Mouse (Mus musculus): ENCODE results near the gene Tmem106c. TPM values are rescaled to one million over a fixed set of nuclear protein-coding genes. Genes with fewer than 3 reads are reported as not detected.
A peak's percentile ranks its signal among the peaks of the same experiment; 100 is the strongest.

The Tmem106c gene
- polyA plus RNA-seq, 1 experiment from 2014 or later, result 30.3 TPM

DNA sequence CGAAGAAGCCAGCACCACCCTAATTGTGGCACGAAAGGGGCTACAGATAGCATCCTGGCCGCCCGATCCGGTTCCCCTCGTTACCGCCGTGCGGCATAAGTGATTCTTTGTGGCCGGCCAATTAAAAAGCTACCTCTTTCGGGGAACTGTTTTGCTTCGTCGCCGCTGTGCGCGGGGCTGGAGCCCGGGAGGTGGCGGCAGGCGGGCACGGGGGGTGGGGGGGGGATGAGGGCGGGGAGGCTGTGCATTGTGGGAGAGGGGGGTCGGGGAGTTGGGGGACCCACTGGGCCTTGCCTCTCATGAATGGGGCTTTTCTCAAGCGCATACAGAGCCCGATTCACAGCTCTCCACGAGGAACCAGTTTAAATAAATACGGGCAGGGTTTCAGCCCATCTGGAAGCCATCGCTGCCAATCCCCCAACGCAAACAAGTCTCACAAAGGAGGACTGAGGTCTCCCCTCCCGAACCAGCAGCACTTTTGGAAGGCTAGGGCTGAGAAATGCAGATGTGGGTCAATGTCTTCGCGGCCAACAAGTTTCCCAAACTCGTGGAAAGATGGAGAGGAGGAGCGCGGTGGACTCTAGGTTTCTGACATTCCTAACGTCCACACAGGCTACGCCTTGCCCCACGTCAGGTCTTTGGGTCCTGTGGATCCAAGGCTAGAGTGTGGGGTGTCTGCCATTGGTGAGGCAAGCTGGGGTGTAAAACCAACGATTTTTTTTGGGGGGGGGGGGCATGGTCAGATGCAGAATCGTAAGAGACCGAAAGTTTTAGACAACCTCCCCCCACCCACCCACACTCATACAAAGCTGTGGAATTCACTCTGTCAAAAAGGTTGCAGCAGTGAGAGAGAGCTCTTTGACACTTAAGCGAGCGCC is 38.4 kb downstream of the Tmem106c start:
- no peak overlapping the region for H3K27ac ChIP-seq (ENCODE audit: low read length)
- H3K4me1 ChIP-seq (ENCODE audit: insufficient read depth, low read depth, low read length), result peaks cover 24% of the 10 kb centered on the region; the same call in 1 of the 2 replicates
- peak overlapping the region; percentile 51 for H3K4me2 ChIP-seq (replicated peaks; ENCODE audit: low read depth, low read length)
- WGBS, result 2% methylated on average over 39 of the region's 42 CpGs
- H3K36me3 ChIP-seq (ENCODE audit: insufficient read depth, low read length), result no peaks in the 10 kb centered on the region
- DNase-seq (ENCODE audit: low spot score) (no peak), ATAC-seq (no peak)
- peaks cover 69% of the 10 kb centered on the region for H3K27me3 ChIP-seq (replicated peaks; ENCODE audit: insufficient read depth, low read length)
- peak overlapping the region; percentile 23 for H3K4me3 ChIP-seq (ENCODE audit: low read depth, low read length)
- H3K9ac ChIP-seq (replicated peaks; ENCODE audit: low read depth), result no peak overlapping the region
- TF ChIP-seq CTCF (IDR thresholded peaks at IDR 0.05), result no peak
- TF ChIP-seq EP300 (IDR thresholded peaks at IDR 0.05), result no peak
- H3K9me3 ChIP-seq (ENCODE audit: low read length), result no peaks in the 10 kb centered on the region

GRCm38 (mm10) chr15:98002991-98003821 is 39.2 kb downstream of the Tmem106c start:
- H3K4me3 ChIP-seq (ENCODE audit: low read depth, low read length), result peak overlapping the region; percentile 23; the same call in 1 of the 2 replicates

DNA sequence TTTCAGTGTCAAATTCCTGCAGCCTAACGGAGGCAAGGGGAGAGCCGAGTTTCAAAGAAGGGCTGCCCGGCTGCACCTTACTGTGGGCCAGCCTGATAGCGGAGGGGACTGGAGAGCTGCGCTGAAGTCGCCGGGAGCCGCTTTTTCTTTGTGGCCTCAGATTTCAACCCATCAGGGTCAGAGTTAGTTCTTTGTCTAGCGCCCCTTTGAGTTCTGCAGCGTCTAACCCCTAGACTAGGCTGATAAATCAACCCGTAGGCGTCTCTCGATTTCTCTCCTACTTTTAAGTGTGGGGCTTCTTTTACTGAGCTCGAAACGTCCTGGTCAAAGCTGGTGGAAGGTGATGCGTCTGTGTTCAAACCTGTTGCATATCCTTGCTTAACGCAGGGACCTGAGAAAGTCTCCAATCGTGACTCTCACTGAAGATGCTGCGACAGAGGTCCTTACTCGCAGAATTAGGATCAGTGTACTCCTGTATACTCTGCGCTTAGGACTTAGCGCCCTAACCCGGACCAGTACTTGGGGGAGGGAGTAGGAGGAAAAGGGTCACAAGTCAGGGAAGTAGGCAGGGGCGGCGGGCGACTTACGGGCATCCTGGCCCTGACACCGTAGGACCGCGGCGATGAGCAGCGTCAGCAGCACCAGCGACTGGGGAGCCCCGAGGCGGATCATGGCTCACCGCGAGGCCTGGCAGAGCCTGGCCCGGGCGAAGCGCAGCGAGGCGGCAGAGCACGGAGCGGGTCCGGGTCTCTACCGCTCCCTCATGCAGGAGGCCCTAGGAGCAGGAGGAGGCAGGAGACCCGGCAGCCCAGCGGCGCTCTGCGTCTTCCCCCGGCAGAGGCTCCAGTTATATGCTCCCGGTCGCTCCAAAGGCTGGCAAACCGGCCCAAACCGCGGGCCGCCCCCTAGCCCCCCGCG is 40.1 kb downstream of the Tmem106c start, which contains the start of gene Col2a1:
TSS of gene Col2a1 (minus strand) at position 874 of the 918 bp plus-strand sequence.
- H3K9ac ChIP-seq (replicated peaks; ENCODE audit: low read depth), result no peak within 1 kb of the TSS
- ATAC-seq (no peak), DNase-seq (ENCODE audit: low spot score) (no peak)
- peaks cover 69% of the 10 kb centered on the region for H3K27me3 ChIP-seq (replicated peaks; ENCODE audit: insufficient read depth, low read length)
- peaks cover 24% of the 10 kb centered on the region; the same call in 1 of the 2 replicates for H3K4me1 ChIP-seq (ENCODE audit: insufficient read depth, low read depth, low read length)
- H3K4me3 ChIP-seq (ENCODE audit: low read depth, low read length), result peak within 1 kb of the TSS; percentile 10; the same call in 1 of the 2 replicates
- 1% methylated on average over 59 of the region's 59 CpGs for WGBS
- H3K9me3 ChIP-seq (ENCODE audit: low read length), result no peaks in the 10 kb centered on the region
- H3K27ac ChIP-seq (ENCODE audit: low read length), result no peak within 1 kb of the TSS
- peak within 1 kb of the TSS; percentile 35 for H3K4me2 ChIP-seq (replicated peaks; ENCODE audit: low read depth, low read length)
- no peaks in the 10 kb centered on the region for H3K36me3 ChIP-seq (ENCODE audit: insufficient read depth, low read length)
- no peak for TF ChIP-seq EP300 (IDR thresholded peaks at IDR 0.05)
- TF ChIP-seq CTCF (IDR thresholded peaks at IDR 0.05), result no peak

More at GRCm38 (mm10) chr15:98002991-98003821, 39.2 kb downstream of the Tmem106c start:
- no peak overlapping the region for H3K27ac ChIP-seq (ENCODE audit: low read length)
- peaks cover 24% of the 10 kb centered on the region; the same call in 1 of the 2 replicates for H3K4me1 ChIP-seq (ENCODE audit: insufficient read depth, low read depth, low read length)
- peak overlapping the region; percentile 51 for H3K4me2 ChIP-seq (replicated peaks; ENCODE audit: low read depth, low read length)
- no peaks in the 10 kb centered on the region for H3K36me3 ChIP-seq (ENCODE audit: insufficient read depth, low read length)
- ATAC-seq (peak; percentile 31; the same call in 1 of the 2 replicates), DNase-seq (ENCODE audit: low spot score) (peak; percentile 51)
- H3K9ac ChIP-seq (replicated peaks; ENCODE audit: low read depth), result no peak overlapping the region
- H3K9me3 ChIP-seq (ENCODE audit: low read length), result no peaks in the 10 kb centered on the region
- H3K27me3 ChIP-seq (replicated peaks; ENCODE audit: insufficient read depth, low read length), result peaks cover 69% of the 10 kb centered on the region
- WGBS, result under 1% methylated on average over 41 of the region's 42 CpGs
- TF ChIP-seq EP300 (IDR thresholded peaks at IDR 0.05) (no peak), CTCF (IDR thresholded peaks at IDR 0.05) (no peak)

GRCm38 (mm10) chr15:98004740-98005159 is 40.8 kb downstream of the Tmem106c start:
- Histone ChIP-seq H3K27me3 (replicated peaks; ENCODE audit: insufficient read depth, low read length) (peaks cover 62% of the 10 kb centered on the region), H3K4me1 (ENCODE audit: insufficient read depth, low read depth, low read length) (peaks cover 24% of the 10 kb centered on the region; the same call in 1 of the 2 replicates), H3K9me3 (ENCODE audit: low read length) (no peaks in the 10 kb centered on the region), H3K4me2 (replicated peaks; ENCODE audit: low read depth, low read length) (peak overlapping the region; percentile 35), H3K36me3 (ENCODE audit: insufficient read depth, low read length) (no peaks in the 10 kb centered on the region), H3K9ac (replicated peaks; ENCODE audit: low read depth) (no peak overlapping the region), H3K4me3 (ENCODE audit: low read depth, low read length) (peak overlapping the region; percentile 10; the same call in 1 of the 2 replicates), H3K27ac (ENCODE audit: low read length) (no peak overlapping the region)
- WGBS, result 4% methylated on average over 10 of the region's 19 CpGs
- DNase-seq (ENCODE audit: low spot score) (no peak), ATAC-seq (no peak)
- no peak for TF ChIP-seq CTCF (IDR thresholded peaks at IDR 0.05)
- TF ChIP-seq EP300 (IDR thresholded peaks at IDR 0.05), result no peak

- peaks cover 58% of the 10 kb centered on the region for H3K27me3 ChIP-seq (replicated peaks; ENCODE audit: insufficient read depth, low read length)
- TF ChIP-seq EP300 (IDR thresholded peaks at IDR 0.05) (no peak), CTCF (IDR thresholded peaks at IDR 0.05) (no peak)
- H3K4me3 ChIP-seq (ENCODE audit: low read depth, low read length), result no peak overlapping the region
Measured at GRCm38 (mm10) chr15:98005181-98005580, 41.2 kb downstream of the Tmem106c start.

More at GRCm38 (mm10) chr15:98005181-98005580, 41.2 kb downstream of the Tmem106c start:
- Histone ChIP-seq H3K27ac (ENCODE audit: low read length) (no peak overlapping the region), H3K9me3 (ENCODE audit: low read length) (no peaks in the 10 kb centered on the region), H3K4me1 (ENCODE audit: insufficient read depth, low read depth, low read length) (peaks cover 24% of the 10 kb centered on the region; the same call in 1 of the 2 replicates), H3K36me3 (ENCODE audit: insufficient read depth, low read length) (no peaks in the 10 kb centered on the region), H3K9ac (replicated peaks; ENCODE audit: low read depth) (no peak overlapping the region), H3K4me2 (replicated peaks; ENCODE audit: low read depth, low read length) (no peak overlapping the region)
- ATAC-seq, result no peak
- DNase-seq (ENCODE audit: low spot score), result no peak
- 8% methylated on average over 11 of the region's 11 CpGs for WGBS

Measured in lung, postnatal 0 days (tissue).